Mouse (Mus musculus): Measurements from ENCODE around the gene Mroh2a. TPM values are rescaled to one million over a fixed set of nuclear protein-coding genes. Genes with fewer than 3 reads are reported as not detected.

Gene Mroh2a
- 0.62 and 0.77 TPM in 2 replicates for polyA plus RNA-seq (2014; fragmentation: Nextera tagmentation; extraction: Ambion mirVana)

DNA sequence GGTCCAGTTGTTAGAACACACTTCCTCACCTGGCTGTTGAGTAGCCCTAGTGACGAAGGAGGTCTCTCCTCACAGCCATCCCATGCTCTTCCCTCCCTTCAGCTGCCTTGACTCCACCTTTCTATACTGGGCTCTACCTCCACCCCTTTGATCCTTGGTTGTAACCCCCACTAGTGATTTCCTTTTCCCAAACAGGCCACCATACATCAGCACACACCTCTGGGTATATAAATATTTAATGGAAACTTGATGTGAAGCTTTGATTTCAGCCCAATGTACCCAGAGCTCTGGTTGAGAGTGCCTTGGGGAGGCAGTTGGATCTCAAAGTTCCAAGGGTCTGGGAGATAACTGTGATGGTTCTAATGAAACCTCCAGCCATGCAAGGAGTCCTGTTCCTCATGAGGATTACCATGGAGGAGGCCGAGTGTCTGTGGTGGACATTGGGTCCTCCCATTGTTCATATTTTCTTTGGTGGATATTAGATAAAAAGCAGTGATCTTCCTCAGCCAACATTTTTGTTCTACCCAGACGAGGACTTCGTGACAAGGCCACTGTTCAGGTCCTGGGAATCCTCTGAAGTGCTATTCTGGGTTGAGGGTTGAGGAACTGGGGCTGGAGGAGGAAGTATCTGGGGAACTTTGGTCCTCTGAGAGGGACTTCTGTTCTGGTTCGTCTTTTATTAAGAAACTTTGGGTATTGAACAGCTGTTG, at the start of gene Mroh2a:
Gene Mroh2a, plus strand, starts transcription at position 317 of the 710 bp plus-strand sequence.
- no peak for ATAC-seq (ENCODE audit: insufficient number of reproducible peaks, insufficient read depth, low FRiP score, low read depth)
- Histone ChIP-seq H3K4me3 (ENCODE audit: control insufficient read depth in 1 of 2, insufficient read depth in 1 of 2, low read depth in 1 of 2, low read length in 2 of 2) (no peak within 1 kb of the TSS), H3K36me3 (ENCODE audit: control insufficient read depth, insufficient read depth, low read length) (no peaks in the 10 kb centered on the region), H3K4me1 (ENCODE audit: control insufficient read depth in 2 of 2, insufficient read depth in 2 of 2, low read length in 2 of 2) (no peaks in the 10 kb centered on the region), H3K9me3 (ENCODE audit: control insufficient read depth, low read length) (peaks cover 69% of the 10 kb centered on the region), H3K9ac (ENCODE audit: low read length) (no peak within 1 kb of the TSS), H3K27ac (replicated peaks in 1 of 2; ENCODE audit: control insufficient read depth in 1 of 2, insufficient read depth in 1 of 2, low read depth in 2 of 2, low read length in 2 of 2) (no peak within 1 kb of the TSS), H3K4me2 (ENCODE audit: low read length) (no peak within 1 kb of the TSS), H3K27me3 (ENCODE audit: control insufficient read depth, insufficient read depth, low read length) (no peaks in the 10 kb centered on the region)
- 49% methylated on average over 5 of the region's 5 CpGs for WGBS

GRCm38 (mm10) chr1:88179657-88180056, 47.1 kb upstream of the Mroh2a start:
- ATAC-seq (ENCODE audit: insufficient number of reproducible peaks, insufficient read depth, low FRiP score, low read depth): no peak
- Histone ChIP-seq H3K9me3 (ENCODE audit: control insufficient read depth, low read length) (peaks cover 15% of the 10 kb centered on the region), H3K9ac (ENCODE audit: low read length) (no peak overlapping the region), H3K4me2 (ENCODE audit: low read length) (no peak overlapping the region), H3K4me1 (ENCODE audit: control insufficient read depth in 2 of 2, insufficient read depth in 2 of 2, low read length in 2 of 2) (no peaks in the 10 kb centered on the region), H3K36me3 (ENCODE audit: control insufficient read depth, insufficient read depth, low read length) (no peaks in the 10 kb centered on the region), H3K27ac (replicated peaks in 1 of 2; ENCODE audit: control insufficient read depth in 1 of 2, insufficient read depth in 1 of 2, low read depth in 2 of 2, low read length in 2 of 2) (no peak overlapping the region), H3K27me3 (ENCODE audit: control insufficient read depth, insufficient read depth, low read length) (no peaks in the 10 kb centered on the region), H3K4me3 (ENCODE audit: control insufficient read depth in 1 of 2, insufficient read depth in 1 of 2, low read depth in 1 of 2, low read length in 2 of 2) (no peak overlapping the region)
- WGBS: 81% methylated on average over 1 of the region's 1 CpGs

- Histone ChIP-seq H3K9ac (ENCODE audit: low read length) (no peak overlapping the region), H3K9me3 (ENCODE audit: control insufficient read depth, low read length) (no peaks in the 10 kb centered on the region), H3K4me2 (ENCODE audit: low read length) (no peak overlapping the region), H3K27ac (replicated peaks in 1 of 2; ENCODE audit: control insufficient read depth in 1 of 2, insufficient read depth in 1 of 2, low read depth in 2 of 2, low read length in 2 of 2) (no peak overlapping the region), H3K4me1 (ENCODE audit: control insufficient read depth in 2 of 2, insufficient read depth in 2 of 2, low read length in 2 of 2) (no peaks in the 10 kb centered on the region), H3K36me3 (ENCODE audit: control insufficient read depth, insufficient read depth, low read length) (no peaks in the 10 kb centered on the region), H3K4me3 (ENCODE audit: control insufficient read depth in 1 of 2, insufficient read depth in 1 of 2, low read depth in 1 of 2, low read length in 2 of 2) (no peak overlapping the region), H3K27me3 (ENCODE audit: control insufficient read depth, insufficient read depth, low read length) (no peaks in the 10 kb centered on the region)
- 69% methylated on average over 5 of the region's 5 CpGs for WGBS
- ATAC-seq (ENCODE audit: insufficient number of reproducible peaks, insufficient read depth, low FRiP score, low read depth): no peak
Observed at GRCm38 (mm10) chr1:88186325-88186935, 40.4 kb upstream of the Mroh2a start.

GRCm38 (mm10) chr1:88192136-88192535, 34.6 kb upstream of the Mroh2a start:
- Histone ChIP-seq H3K4me3 (ENCODE audit: control insufficient read depth in 1 of 2, insufficient read depth in 1 of 2, low read depth in 1 of 2, low read length in 2 of 2) (no peak overlapping the region), H3K36me3 (ENCODE audit: control insufficient read depth, insufficient read depth, low read length) (no peaks in the 10 kb centered on the region), H3K4me2 (ENCODE audit: low read length) (no peak overlapping the region), H3K9ac (ENCODE audit: low read length) (no peak overlapping the region), H3K27me3 (ENCODE audit: control insufficient read depth, insufficient read depth, low read length) (no peaks in the 10 kb centered on the region), H3K9me3 (ENCODE audit: control insufficient read depth, low read length) (no peaks in the 10 kb centered on the region), H3K27ac (replicated peaks in 1 of 2; ENCODE audit: control insufficient read depth in 1 of 2, insufficient read depth in 1 of 2, low read depth in 2 of 2, low read length in 2 of 2) (no peak overlapping the region), H3K4me1 (ENCODE audit: control insufficient read depth in 2 of 2, insufficient read depth in 2 of 2, low read length in 2 of 2) (no peaks in the 10 kb centered on the region)
- no peak for ATAC-seq (ENCODE audit: insufficient number of reproducible peaks, insufficient read depth, low FRiP score, low read depth)
- 64% methylated on average over 3 of the region's 3 CpGs for WGBS

- WGBS: 95% methylated on average over 1 of the region's 1 CpGs
Observed at GRCm38 (mm10) chr1:88195687-88196086, 31.1 kb upstream of the Mroh2a start.

DNA sequence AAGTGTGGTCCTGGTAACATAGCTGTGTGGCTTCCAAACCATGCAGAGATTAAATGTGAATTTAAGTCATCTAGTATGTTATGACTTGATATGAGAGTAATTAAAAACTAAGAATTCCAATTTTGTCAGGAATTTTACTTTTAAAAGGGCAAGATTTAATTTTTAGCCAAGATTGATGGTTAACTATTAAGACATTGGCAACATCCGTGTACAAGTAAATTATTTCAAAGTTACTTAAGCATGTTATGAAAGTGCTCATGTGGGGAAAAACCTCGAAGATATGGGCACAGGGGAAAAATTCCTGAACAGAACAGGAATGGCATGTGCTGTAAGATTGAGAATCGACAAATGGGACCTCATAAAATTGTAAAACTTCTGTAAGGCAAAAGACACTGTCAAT, 29.3 kb upstream of the Mroh2a start:
- no peaks in the 10 kb centered on the region for H3K4me1 ChIP-seq (ENCODE audit: control insufficient read depth in 2 of 2, insufficient read depth in 2 of 2, low read length in 2 of 2)
- 75% methylated on average over 3 of the region's 3 CpGs for WGBS
- no peaks in the 10 kb centered on the region for H3K9me3 ChIP-seq (ENCODE audit: control insufficient read depth, low read length)
- no peak overlapping the region for H3K9ac ChIP-seq (ENCODE audit: low read length)
- H3K36me3 ChIP-seq (ENCODE audit: control insufficient read depth, insufficient read depth, low read length): no peaks in the 10 kb centered on the region
- no peak overlapping the region for H3K27ac ChIP-seq (replicated peaks in 1 of 2; ENCODE audit: control insufficient read depth in 1 of 2, insufficient read depth in 1 of 2, low read depth in 2 of 2, low read length in 2 of 2)
- H3K4me3 ChIP-seq (ENCODE audit: control insufficient read depth in 1 of 2, insufficient read depth in 1 of 2, low read depth in 1 of 2, low read length in 2 of 2): no peak overlapping the region
- no peak for ATAC-seq (ENCODE audit: insufficient number of reproducible peaks, insufficient read depth, low FRiP score, low read depth)
- no peaks in the 10 kb centered on the region for H3K27me3 ChIP-seq (ENCODE audit: control insufficient read depth, insufficient read depth, low read length)
- H3K4me2 ChIP-seq (ENCODE audit: low read length): no peak overlapping the region

More at GRCm38 (mm10) chr1:88195687-88196086, 31.1 kb upstream of the Mroh2a start:
- H3K4me1 ChIP-seq (ENCODE audit: control insufficient read depth in 2 of 2, insufficient read depth in 2 of 2, low read length in 2 of 2): no peaks in the 10 kb centered on the region
- no peaks in the 10 kb centered on the region for H3K9me3 ChIP-seq (ENCODE audit: control insufficient read depth, low read length)
- ATAC-seq (ENCODE audit: insufficient number of reproducible peaks, insufficient read depth, low FRiP score, low read depth): no peak
- H3K36me3 ChIP-seq (ENCODE audit: control insufficient read depth, insufficient read depth, low read length): no peaks in the 10 kb centered on the region
- no peak overlapping the region for H3K4me3 ChIP-seq (ENCODE audit: control insufficient read depth in 1 of 2, insufficient read depth in 1 of 2, low read depth in 1 of 2, low read length in 2 of 2)
- H3K9ac ChIP-seq (ENCODE audit: low read length): no peak overlapping the region
- H3K27ac ChIP-seq (replicated peaks in 1 of 2; ENCODE audit: control insufficient read depth in 1 of 2, insufficient read depth in 1 of 2, low read depth in 2 of 2, low read length in 2 of 2): no peak overlapping the region
- H3K27me3 ChIP-seq (ENCODE audit: control insufficient read depth, insufficient read depth, low read length): no peaks in the 10 kb centered on the region
- no peak overlapping the region for H3K4me2 ChIP-seq (ENCODE audit: low read length)

GRCm38 (mm10) chr1:88199996-88200395, 26.8 kb upstream of the Mroh2a start:
- 61% methylated on average over 2 of the region's 2 CpGs for WGBS
- H3K4me2 ChIP-seq (ENCODE audit: low read length): no peak overlapping the region
- H3K4me1 ChIP-seq (ENCODE audit: control insufficient read depth in 2 of 2, insufficient read depth in 2 of 2, low read length in 2 of 2): peaks cover 0 to under 1% of the 10 kb centered on the region in 2 experiments; a peak in 1 of 4 replicates
- no peaks in the 10 kb centered on the region for H3K27me3 ChIP-seq (ENCODE audit: control insufficient read depth, insufficient read depth, low read length)
- no peak for ATAC-seq (ENCODE audit: insufficient number of reproducible peaks, insufficient read depth, low FRiP score, low read depth)
- H3K9me3 ChIP-seq (ENCODE audit: control insufficient read depth, low read length): no peaks in the 10 kb centered on the region
- H3K36me3 ChIP-seq (ENCODE audit: control insufficient read depth, insufficient read depth, low read length): no peaks in the 10 kb centered on the region
- no peak overlapping the region for H3K9ac ChIP-seq (ENCODE audit: low read length)
- H3K27ac ChIP-seq (replicated peaks in 1 of 2; ENCODE audit: control insufficient read depth in 1 of 2, insufficient read depth in 1 of 2, low read depth in 2 of 2, low read length in 2 of 2): no peak overlapping the region
- H3K4me3 ChIP-seq (ENCODE audit: control insufficient read depth in 1 of 2, insufficient read depth in 1 of 2, low read depth in 1 of 2, low read length in 2 of 2): no peak overlapping the region
